Mouse (Mus musculus) heart, adult 2 months (tissue): ENCODE data around the gene Map1s.
A peak's percentile ranks its signal among the peaks of the same experiment; 100 is the strongest.

Experiments used
- CTCF ChIP-seq: fragments of 200-600 bp; IDR thresholded peaks from 2 replicates; pipeline ENCODE4 v1.8.1; 2022; ENCODE audit warnings: antibody characterized with exemption, mild to moderate bottlenecking, moderate library complexity
- EP300 ChIP-seq: fragments of 200-500 bp; IDR thresholded peaks from 2 replicates; pipeline ENCODE4 v1.6.1; 2011; ENCODE audit warnings: low read depth, low read length, control low read depth; ENCODE audit not compliant: insufficient read depth
- POLR2A ChIP-seq: fragments of 200-500 bp; IDR thresholded peaks from 2 replicates; pipeline ENCODE4 v1.6.1; 2011; ENCODE audit warnings: mild to moderate bottlenecking, low read depth, low read length, control low read depth; ENCODE audit not compliant: insufficient read depth

DNA sequence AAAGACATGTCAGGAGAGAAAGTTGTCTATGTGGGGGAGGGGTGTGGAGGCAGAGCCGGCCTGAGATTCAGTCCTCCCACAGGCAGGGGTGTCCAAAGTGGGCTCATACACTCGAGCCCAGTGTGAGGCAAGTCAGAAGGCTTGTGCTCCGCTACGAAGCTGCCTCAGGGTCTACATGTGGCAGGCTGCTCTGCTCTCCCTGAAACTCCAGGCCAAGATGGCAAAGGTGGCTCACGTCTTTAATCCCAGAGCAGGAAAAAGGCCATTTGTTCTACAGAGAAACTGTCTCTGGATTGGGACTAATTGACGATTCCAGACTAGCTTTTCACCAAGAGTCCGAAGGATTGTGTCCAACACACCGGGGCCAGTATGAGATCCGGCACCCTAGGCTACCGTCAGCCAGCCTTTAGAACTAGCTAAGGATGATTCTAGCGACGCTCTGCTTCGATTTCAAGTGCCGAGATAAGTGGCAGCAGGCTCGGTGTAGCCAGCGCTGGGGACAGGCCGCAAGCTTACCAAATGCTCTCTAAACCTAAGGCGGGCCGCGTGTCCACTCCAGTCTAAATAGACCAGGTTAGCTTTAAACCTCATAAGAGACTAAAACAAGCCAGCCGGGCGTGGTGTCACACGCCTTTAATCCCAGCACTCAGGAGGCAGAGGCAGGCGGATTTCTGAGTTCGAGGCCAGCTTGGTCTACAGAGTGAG is 9.3 kb upstream of the Map1s start:
- TF ChIP-seq CTCF (no peak), EP300 (0 out of 2 replicates have a peak, but pooled peaks have one; percentile 5), POLR2A (no peak)
